Mouse (Mus musculus) kidney, adult 2 months (tissue): Measurements from ENCODE around the gene C130032M10Rik. TPM values are rescaled to one million over a fixed set of nuclear protein-coding genes. Genes with fewer than 3 reads are reported as not detected.

Experiments used
- DNase-seq: peaks from one replicate; pipeline ENCODE4 v3.0.0; 2021
- H3K27ac ChIP-seq: fragments of 200-500 bp; 2 replicates; pipeline ENCODE4 v1.5.1; 2012; ENCODE audit warnings: low read depth, low read length, control low read depth, inconsistent platforms; ENCODE audit not compliant: insufficient read depth
- H3K27me3 ChIP-seq: fragments of 200-500 bp; replicated peaks from 2 replicates; pipeline ENCODE4 v1.6.1; 2012; ENCODE audit warnings: mild to moderate bottlenecking, moderate library complexity, low read length, inconsistent platforms; ENCODE audit not compliant: control insufficient read depth, insufficient read depth
- H3K36me3 ChIP-seq: fragments of 200-500 bp; 2 replicates; pipeline ENCODE4 v1.6.1; 2012; ENCODE audit warnings: mild to moderate bottlenecking, moderate library complexity, low read length, inconsistent platforms; ENCODE audit not compliant: control insufficient read depth, insufficient read depth
- H3K4me1 ChIP-seq: fragments of 200-500 bp; 2 replicates; pipeline ENCODE4 v1.6.1; 2011; ENCODE audit warnings: low read length; ENCODE audit not compliant: control insufficient read depth, insufficient read depth
- H3K4me3 ChIP-seq: fragments of 200-500 bp; 2 replicates; pipeline ENCODE4 v1.5.1; 2011; ENCODE audit warnings: mild to moderate bottlenecking, low read depth, low read length, control low read depth; ENCODE audit not compliant: insufficient read depth
- CTCF ChIP-seq: fragments of 200-500 bp; conservative IDR thresholded peaks from 2 replicates; pipeline ENCODE4 v1.5.1; 2011; ENCODE audit warnings: low read depth, mild to moderate bottlenecking, control low read depth, low read length, moderate library complexity, mixed read lengths; ENCODE audit not compliant: insufficient read depth, insufficient read length
- POLR2A ChIP-seq: fragments of 200-500 bp; IDR thresholded peaks from one replicate; pipeline ENCODE4 v1.6.1; 2011; ENCODE audit warnings: low read depth, low read length, control low read depth
- WGBS: fragments of 180-500 bp; shearing (Covaris S2); methylation state at CpG from one replicate; pipeline ENCODE4 v1.1.7; 2018; 5-methylcytosine and 5-hydroxymethylcytosine counted together
- polyA plus RNA-seq: library from polyadenylated mRNA; depleted of rRNA; stranded (reverse); fragments of >200 nt; gene quantifications from 2 replicates; pipeline ENCODE4 v1.2.3, GENCODE M21; 2012; rRNA removed

The C130032M10Rik gene
- not detected in 2 replicates for polyA plus RNA-seq

DNA sequence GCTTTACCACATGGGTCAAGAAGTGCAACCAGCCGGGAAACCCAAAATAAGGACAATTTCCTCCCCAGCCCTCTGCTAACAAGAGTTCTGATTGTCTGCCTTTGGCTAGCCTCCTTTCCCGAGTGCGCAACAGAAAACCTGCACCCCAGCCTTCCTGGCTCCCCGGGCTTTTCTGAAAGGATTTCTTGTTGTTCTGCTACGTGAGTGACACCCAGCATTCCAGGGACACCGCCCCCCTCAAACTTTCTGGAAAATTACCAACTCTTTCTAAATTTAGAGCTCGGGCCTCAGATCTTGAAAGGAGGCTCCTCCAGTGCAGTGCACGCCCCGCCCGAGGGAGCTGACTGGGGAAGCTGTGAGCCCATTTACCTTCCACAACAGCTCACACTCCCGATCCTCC is at the start of gene C130032M10Rik:
Gene C130032M10Rik, plus strand, starts transcription at position 334 of the 400 bp plus-strand sequence.
- Histone ChIP-seq H3K4me3 (no peak within 1 kb of the TSS), H3K27ac (no peak within 1 kb of the TSS), H3K36me3 (no peaks in the 10 kb centered on the region), H3K4me1 (no peaks in the 10 kb centered on the region), H3K27me3 (no peaks in the 10 kb centered on the region)
- DNase-seq, result no peak
- no peak for TF ChIP-seq CTCF
- no peak for TF ChIP-seq POLR2A
- 60% methylated on average over 11 of the region's 11 CpGs for WGBS

DNA sequence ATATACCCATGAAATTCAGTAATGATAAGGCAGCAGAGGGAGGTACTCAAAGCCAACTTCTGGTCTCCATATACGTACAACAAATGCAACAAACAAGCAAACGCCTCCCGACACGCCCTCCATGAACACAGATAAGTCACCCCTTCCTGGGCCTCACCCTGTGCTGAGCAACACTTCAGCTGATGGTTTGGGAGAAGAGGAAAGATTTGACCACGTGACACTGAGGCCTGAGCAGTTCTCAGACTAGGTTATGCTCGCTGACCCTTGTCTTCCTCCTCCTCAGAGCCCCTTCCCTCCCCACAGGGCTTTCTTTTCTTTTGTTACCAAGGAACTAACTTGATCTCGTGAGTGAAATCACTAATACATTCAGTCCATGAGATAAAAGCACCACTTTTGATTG is 48.6 kb upstream of the C130032M10Rik start:
- Histone ChIP-seq H3K27ac (no peak overlapping the region), H3K36me3 (peaks cover 3% of the 10 kb centered on the region), H3K27me3 (no peaks in the 10 kb centered on the region), H3K4me1 (no peaks in the 10 kb centered on the region), H3K4me3 (no peak overlapping the region)
- WGBS, result 82% methylated on average over 7 of the region's 7 CpGs
- no peak for TF ChIP-seq POLR2A
- TF ChIP-seq CTCF, result no peak
- DNase-seq, result no peak

DNA sequence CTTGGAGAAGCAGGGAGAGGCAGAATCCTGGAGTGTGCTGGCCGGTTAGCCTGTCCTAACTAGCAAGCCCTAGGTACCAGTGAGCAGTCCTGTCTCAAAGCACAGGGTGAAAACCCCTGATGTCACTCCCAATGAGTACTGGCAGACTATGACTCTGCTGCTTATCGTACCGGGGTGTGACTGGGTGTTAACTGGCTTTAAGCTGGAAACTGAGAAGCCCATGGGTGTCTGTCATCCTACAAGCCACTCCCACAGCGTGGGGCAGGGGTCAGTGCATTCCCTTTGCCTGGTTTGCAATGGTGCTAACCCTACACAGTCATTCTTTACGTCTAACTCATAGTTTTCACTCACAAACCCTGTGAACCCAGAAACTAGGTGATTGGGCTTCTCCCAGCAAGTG is 47.3 kb upstream of the C130032M10Rik start:
- Histone ChIP-seq H3K4me1 (no peaks in the 10 kb centered on the region), H3K27me3 (no peaks in the 10 kb centered on the region), H3K27ac (no peak overlapping the region), H3K36me3 (peaks cover 3% of the 10 kb centered on the region), H3K4me3 (no peak overlapping the region)
- TF ChIP-seq POLR2A (no peak), CTCF (no peak)
- DNase-seq, result no peak
- 81% methylated on average over 5 of the region's 5 CpGs for WGBS

DNA sequence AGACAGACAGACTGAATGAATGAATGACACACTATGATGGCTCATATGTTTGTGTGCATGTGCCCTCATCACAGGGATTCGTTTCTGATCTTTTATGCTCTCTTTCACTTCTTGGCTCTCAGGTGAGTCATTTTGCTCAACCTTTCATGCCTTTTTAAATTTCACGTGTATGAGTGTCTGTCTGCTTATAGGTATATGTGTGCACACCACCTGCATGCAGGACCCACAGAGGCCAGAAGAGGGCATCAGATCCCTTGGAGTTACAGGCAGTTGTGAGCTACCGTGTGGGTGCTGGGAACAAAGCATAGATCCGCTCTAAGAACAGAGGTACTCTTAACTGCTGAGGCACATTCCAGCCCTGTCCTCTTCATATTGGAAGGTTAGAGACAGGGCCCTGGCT is 46.8 kb upstream of the C130032M10Rik start:
- Histone ChIP-seq H3K4me3 (no peak overlapping the region), H3K4me1 (no peaks in the 10 kb centered on the region), H3K27ac (no peak overlapping the region), H3K27me3 (no peaks in the 10 kb centered on the region), H3K36me3 (peaks cover 3% of the 10 kb centered on the region)
- TF ChIP-seq POLR2A, result no peak
- TF ChIP-seq CTCF, result peak; percentile 20; the same call in 1 of the 2 replicates
- 99% methylated on average over 4 of the region's 4 CpGs for WGBS
- no peak for DNase-seq

DNA sequence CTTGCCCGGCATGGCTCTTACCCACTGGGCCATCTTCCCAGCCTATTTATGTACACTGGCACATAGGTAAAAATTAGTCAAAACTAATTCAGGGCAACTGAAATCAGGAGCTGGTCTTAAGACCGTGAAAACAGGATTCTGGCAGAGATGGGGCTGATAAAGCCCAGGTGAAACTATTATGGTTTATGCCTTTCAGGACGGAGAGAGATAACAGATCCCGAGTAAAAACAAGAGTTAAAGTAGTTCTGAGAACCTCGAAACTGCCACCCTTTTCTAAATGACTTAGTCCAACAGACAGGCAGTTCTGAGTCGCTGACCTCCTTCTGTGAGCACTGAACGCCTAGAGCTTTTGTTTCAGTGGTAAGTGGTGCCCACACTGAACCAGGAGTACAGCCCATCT is 43.6 kb upstream of the C130032M10Rik start:
- 73% methylated on average over 7 of the region's 7 CpGs for WGBS
- TF ChIP-seq POLR2A (no peak), CTCF (no peak)
- H3K4me1 ChIP-seq, result no peaks in the 10 kb centered on the region
- DNase-seq, result no peak
- H3K27ac ChIP-seq, result no peak overlapping the region
- H3K27me3 ChIP-seq, result no peaks in the 10 kb centered on the region
- H3K36me3 ChIP-seq, result no peaks in the 10 kb centered on the region
- H3K4me3 ChIP-seq, result no peak overlapping the region

DNA sequence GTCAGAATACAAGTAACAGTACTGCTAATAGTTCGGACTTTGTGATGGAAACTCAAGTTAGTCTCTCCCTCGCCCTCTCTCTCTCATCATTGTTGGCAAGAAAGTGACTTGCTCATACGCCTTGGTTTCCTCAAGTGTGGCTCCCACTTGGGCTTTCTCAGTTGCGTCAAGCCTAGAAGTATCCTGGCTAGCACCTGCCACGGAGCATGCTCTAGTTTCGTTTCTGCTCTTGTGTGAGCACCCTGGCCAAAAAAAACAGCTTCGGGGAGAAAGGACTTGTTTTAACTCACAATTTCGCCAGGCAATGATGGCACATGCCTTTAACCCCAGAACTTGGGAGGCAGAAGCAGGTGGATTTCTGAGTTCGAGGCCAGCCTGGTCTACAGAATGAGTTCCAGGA is 38.5 kb upstream of the C130032M10Rik start:
- Histone ChIP-seq H3K4me1 (no peaks in the 10 kb centered on the region), H3K27me3 (no peaks in the 10 kb centered on the region), H3K4me3 (no peak overlapping the region), H3K27ac (no peak overlapping the region), H3K36me3 (no peaks in the 10 kb centered on the region)
- no peak for DNase-seq
- TF ChIP-seq CTCF, result no peak
- no peak for TF ChIP-seq POLR2A
- WGBS, result 88% methylated on average over 9 of the region's 9 CpGs

DNA sequence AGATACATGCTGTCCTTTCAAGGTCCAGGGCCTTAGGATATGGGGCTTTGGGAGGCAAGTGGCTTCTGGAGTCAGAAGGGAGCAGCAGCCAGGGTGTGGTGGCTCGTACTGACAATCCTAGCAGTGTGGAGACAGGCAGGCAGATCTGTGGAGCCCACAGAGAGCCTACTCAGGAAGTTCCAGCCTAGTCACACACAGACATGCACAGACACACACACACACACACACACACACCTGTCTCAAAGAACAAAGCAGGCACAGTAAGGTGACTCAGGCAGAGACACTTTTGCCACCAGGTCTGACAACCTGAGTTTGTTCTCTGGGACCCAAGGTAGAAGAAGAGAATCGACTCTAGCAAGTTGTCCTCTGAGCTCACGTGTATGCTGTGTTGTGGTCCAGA is 34.6 kb upstream of the C130032M10Rik start:
- Histone ChIP-seq H3K27ac (no peak overlapping the region), H3K27me3 (no peaks in the 10 kb centered on the region), H3K4me1 (no peaks in the 10 kb centered on the region), H3K36me3 (no peaks in the 10 kb centered on the region), H3K4me3 (no peak overlapping the region)
- 86% methylated on average over 3 of the region's 3 CpGs for WGBS
- no peak for DNase-seq
- TF ChIP-seq CTCF, result no peak
- TF ChIP-seq POLR2A, result no peak

DNA sequence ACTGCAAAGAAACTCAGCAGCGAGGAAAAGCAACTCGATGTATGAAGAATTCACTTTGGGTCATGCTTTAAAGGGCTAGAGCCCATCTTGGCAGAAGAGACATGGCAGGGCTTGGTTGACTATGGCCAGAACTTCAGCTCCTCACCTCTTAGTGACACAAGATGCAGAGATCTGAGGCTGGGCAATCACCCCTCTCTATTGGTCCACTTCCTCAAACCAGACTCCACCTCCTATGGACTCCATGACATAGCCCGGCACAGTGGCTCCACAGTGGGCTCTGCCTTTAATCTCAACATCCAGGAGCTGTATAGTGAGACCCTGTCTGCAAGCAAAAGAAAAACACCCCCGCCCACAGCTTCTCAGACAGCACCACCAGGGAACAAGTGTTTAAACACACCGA is 30.7 kb upstream of the C130032M10Rik start:
- 86% methylated on average over 5 of the region's 5 CpGs for WGBS
- Histone ChIP-seq H3K27me3 (no peaks in the 10 kb centered on the region), H3K36me3 (no peaks in the 10 kb centered on the region), H3K27ac (no peak overlapping the region), H3K4me3 (no peak overlapping the region), H3K4me1 (no peaks in the 10 kb centered on the region)
- TF ChIP-seq POLR2A (no peak), CTCF (no peak)
- no peak for DNase-seq
